Mouse (Mus musculus): ENCODE data around the gene Abca7.

GRCm38 (mm10) chr10:79995636-79996035, 658 bp upstream of the Abca7 start:
- TF ChIP-seq GATA1 (IDR thresholded peaks at IDR 0.05; ENCODE audit: borderline replicate concordance, low read length) (no peak), CTCF (IDR thresholded peaks at IDR 0.05; ENCODE audit: low read depth, low read length) (no peak), TAL1 (conservative IDR thresholded peaks at IDR 0.05; ENCODE audit: low read depth, low read length) (no peak), GATA2 (IDR thresholded peaks at IDR 0.05; ENCODE audit: borderline replicate concordance, low read depth, low read length) (no peak)

Data from G1E (cell line).